Mouse (Mus musculus) kidney, adult 2 months (tissue): ENCODE measurements around the gene Scnn1a.

Source experiments
- CTCF ChIP-seq: fragments of 200-500 bp; conservative IDR thresholded peaks from 2 replicates; pipeline ENCODE4 v1.5.1; 2011; ENCODE audit warnings: low read depth, mild to moderate bottlenecking, control low read depth, low read length, moderate library complexity, mixed read lengths; ENCODE audit not compliant: insufficient read depth, insufficient read length
- POLR2A ChIP-seq: fragments of 200-500 bp; IDR thresholded peaks from one replicate; pipeline ENCODE4 v1.6.1; 2011; ENCODE audit warnings: low read depth, low read length, control low read depth

DNA sequence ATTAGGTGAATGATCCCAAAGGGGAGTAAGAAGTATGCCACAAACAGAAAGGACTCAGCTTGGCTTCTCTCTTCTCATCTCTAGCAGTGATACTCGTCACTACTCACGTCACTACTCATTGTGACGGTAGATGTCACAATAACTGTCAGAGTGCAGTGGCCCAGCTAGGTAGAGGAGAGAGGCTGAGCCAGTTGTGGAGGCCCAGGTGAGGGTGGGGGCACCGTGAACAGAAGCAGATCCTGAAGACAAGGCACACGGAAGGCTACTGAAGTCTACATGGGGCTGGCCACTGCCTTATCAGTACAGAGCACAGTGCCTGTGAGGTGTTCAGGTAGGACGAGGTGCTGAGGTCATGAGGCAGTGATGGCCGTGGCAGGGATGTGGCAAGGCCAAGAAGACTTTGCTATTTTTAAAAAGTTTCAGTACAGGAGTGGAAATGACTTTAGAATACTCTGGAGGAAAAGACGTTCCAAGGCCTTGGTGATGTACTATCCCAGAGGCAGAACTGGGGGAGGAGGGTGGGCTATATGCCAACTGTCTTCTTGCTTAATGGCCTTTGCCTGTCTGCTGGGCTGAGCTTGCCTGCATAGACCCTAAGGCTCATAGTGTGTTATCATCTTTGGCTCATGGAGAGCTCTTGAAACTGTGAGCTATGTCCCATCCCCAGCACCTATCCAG is 31.0 kb downstream of the Scnn1a start:
- TF ChIP-seq POLR2A (no peak), CTCF (no peak)
